Mouse (Mus musculus): ENCODE measurements around the gene Lrrc29. TPM values are rescaled to one million over a fixed set of nuclear protein-coding genes. Genes with fewer than 3 reads are reported as not detected.

Gene Lrrc29
- total and polyA plus RNA-seq, 2 experiments from 2014 or later, result 1.5 to 5.8 TPM

DNA sequence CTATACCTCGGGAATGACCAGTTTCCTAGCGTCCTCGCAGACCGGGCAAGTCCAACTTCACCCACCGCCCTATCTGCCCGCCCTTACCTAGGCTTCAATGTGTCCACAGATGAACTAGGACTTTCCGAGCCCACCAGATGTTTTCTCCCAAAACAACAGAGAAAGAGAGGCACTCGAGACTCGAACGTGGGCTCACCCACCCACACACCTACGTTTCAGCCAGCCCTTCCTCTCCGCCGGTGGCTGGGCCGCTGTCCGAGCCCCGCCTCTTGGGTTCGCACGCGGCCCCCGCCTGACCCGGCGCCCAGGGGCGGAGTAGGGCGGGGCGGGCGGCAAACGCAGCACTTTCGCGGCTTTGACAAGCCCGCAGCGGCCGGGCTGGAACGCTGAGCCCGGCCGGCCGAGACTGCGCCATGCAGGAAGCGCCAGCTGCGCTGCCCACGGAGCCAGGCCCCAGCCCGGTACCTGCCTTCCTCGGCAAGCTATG lies 56.6 kb downstream of the Lrrc29 start, which contains the start of gene Hsf4:
Hsf4 (plus strand) TSS at position 341 of the 487 bp plus-strand sequence.
- peak within 1 kb of the TSS; percentile 56 for H3K4me3 ChIP-seq (ENCODE audit: low read depth, low read length)
- H3K27me3 ChIP-seq (ENCODE audit: control insufficient read depth, insufficient read depth, low read length), result peaks cover 58% of the 10 kb centered on the region
- WGBS, result under 1% methylated on average over 42 of the region's 42 CpGs
- H3K36me3 ChIP-seq (replicated peaks; ENCODE audit: control insufficient read depth, insufficient read depth, low read length), result 0 out of 2 replicates have a peak, but pooled peaks cover 4% of the 10 kb centered on the region
- H3K9me3 ChIP-seq (replicated peaks; ENCODE audit: control insufficient read depth, low read length), result no peaks in the 10 kb centered on the region
- H3K4me2 ChIP-seq (ENCODE audit: low read depth, low read length), result peak within 1 kb of the TSS; percentile 95
- DNase-seq (ENCODE audit: low spot score), result no peak
- H3K27ac ChIP-seq (ENCODE audit: low read depth), result no peak within 1 kb of the TSS
- peak within 1 kb of the TSS; percentile 47 for H3K9ac ChIP-seq (replicated peaks; ENCODE audit: low read depth, low read length)
- ATAC-seq (ENCODE audit: insufficient read depth, low read depth), result peak; percentile 68
- no peak for TF ChIP-seq CTCF (IDR thresholded peaks at IDR 0.05; ENCODE audit: low read depth)
- TF ChIP-seq EP300 (IDR thresholded peaks at IDR 0.05; ENCODE audit: low read depth), result no peak
- peaks cover 20% of the 10 kb centered on the region for H3K4me1 ChIP-seq (ENCODE audit: control insufficient read depth, insufficient read depth)

DNA sequence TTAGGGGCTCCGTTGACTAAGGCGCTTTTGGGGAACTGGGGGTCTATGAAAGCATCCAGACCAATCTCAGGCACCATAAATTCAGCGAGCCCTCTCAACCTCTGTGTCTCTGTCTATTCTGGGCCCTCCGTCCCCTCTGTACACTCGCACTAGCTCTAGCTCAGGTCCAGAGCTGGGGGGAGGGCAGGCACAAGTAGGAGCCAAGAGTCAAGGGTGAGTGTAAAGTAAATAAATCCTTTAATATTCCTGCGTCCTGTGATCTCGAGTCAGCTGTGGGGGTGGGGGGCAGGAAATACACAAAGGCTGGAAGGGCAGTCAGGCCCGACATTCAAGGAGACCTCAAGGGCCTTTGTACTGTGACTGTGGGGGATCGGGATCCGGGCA lies 57.0 kb downstream of the Lrrc29 start:
- Histone ChIP-seq H3K27ac (ENCODE audit: low read depth) (no peak overlapping the region), H3K9ac (replicated peaks; ENCODE audit: low read depth, low read length) (peak overlapping the region; percentile 47), H3K4me1 (ENCODE audit: control insufficient read depth, insufficient read depth) (peaks cover 21% of the 10 kb centered on the region), H3K9me3 (replicated peaks; ENCODE audit: control insufficient read depth, low read length) (no peaks in the 10 kb centered on the region), H3K4me2 (ENCODE audit: low read depth, low read length) (peak overlapping the region; percentile 95), H3K36me3 (replicated peaks; ENCODE audit: control insufficient read depth, insufficient read depth, low read length) (0 out of 2 replicates have a peak, but pooled peaks cover 4% of the 10 kb centered on the region), H3K4me3 (ENCODE audit: low read depth, low read length) (peak overlapping the region; percentile 56), H3K27me3 (ENCODE audit: control insufficient read depth, insufficient read depth, low read length) (peaks cover 54% of the 10 kb centered on the region)
- WGBS, result 2% methylated on average over 10 of the region's 10 CpGs
- 0 out of 2 replicates have a peak, but pooled peaks have one; percentile 16 for ATAC-seq (ENCODE audit: insufficient read depth, low read depth)
- TF ChIP-seq EP300 (IDR thresholded peaks at IDR 0.05; ENCODE audit: low read depth), result no peak
- TF ChIP-seq CTCF (IDR thresholded peaks at IDR 0.05; ENCODE audit: low read depth), result no peak
- DNase-seq (ENCODE audit: low spot score), result no peak

DNA sequence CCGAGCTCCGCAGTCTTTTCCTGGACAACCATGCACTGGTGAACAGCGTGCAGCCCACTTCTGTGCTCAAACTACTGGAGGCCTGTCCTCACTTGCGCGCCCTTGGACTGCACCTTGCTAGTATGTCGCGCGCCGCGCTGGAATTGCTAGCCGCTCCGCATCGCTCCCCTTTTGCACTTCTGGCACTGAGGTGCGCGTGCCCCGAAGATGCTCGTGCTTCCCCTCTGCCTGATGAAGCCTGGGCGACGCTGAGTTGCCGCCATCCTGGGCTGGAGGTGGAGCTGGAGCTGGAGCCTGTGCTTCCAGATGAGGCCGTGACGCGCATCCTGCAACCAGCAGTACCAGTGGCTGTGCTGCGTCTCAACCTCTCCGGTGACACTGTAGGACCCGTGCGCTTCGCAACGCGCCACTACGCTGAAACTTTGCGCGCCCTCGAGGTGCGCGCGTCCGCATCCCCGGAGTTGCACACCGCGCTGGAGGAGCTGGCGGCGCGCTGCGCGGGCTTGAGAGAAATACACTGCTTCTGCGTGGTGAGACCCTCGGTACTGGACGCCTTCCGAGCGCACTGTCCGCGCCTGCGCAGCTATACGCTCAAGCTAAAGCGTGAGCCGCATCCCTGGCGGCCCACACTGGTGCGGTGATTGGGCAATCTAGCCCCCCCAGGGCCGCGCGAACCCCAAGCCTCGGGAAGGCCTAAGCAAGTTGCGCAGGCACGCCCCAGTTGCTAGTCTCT lies 57.6 kb downstream of the Lrrc29 start:
- peak overlapping the region; percentile 56 for H3K4me3 ChIP-seq (ENCODE audit: low read depth, low read length)
- 0 out of 2 replicates have a peak, but pooled peaks cover 4% of the 10 kb centered on the region for H3K36me3 ChIP-seq (replicated peaks; ENCODE audit: control insufficient read depth, insufficient read depth, low read length)
- peaks cover 48% of the 10 kb centered on the region for H3K27me3 ChIP-seq (ENCODE audit: control insufficient read depth, insufficient read depth, low read length)
- peaks cover 24% of the 10 kb centered on the region for H3K4me1 ChIP-seq (ENCODE audit: control insufficient read depth, insufficient read depth)
- peak overlapping the region; percentile 95 for H3K4me2 ChIP-seq (ENCODE audit: low read depth, low read length)
- DNase-seq (ENCODE audit: low spot score) (no peak), ATAC-seq (ENCODE audit: insufficient read depth, low read depth) (peak; percentile 23; the same call in 1 of the 2 replicates)
- H3K9me3 ChIP-seq (replicated peaks; ENCODE audit: control insufficient read depth, low read length), result no peaks in the 10 kb centered on the region
- 5% methylated on average over 65 of the region's 65 CpGs for WGBS
- no peak overlapping the region for H3K27ac ChIP-seq (ENCODE audit: low read depth)
- TF ChIP-seq EP300 (IDR thresholded peaks at IDR 0.05; ENCODE audit: low read depth) (no peak), CTCF (IDR thresholded peaks at IDR 0.05; ENCODE audit: low read depth) (no peak)
- peak overlapping the region; percentile 47 for H3K9ac ChIP-seq (replicated peaks; ENCODE audit: low read depth, low read length)

DNA sequence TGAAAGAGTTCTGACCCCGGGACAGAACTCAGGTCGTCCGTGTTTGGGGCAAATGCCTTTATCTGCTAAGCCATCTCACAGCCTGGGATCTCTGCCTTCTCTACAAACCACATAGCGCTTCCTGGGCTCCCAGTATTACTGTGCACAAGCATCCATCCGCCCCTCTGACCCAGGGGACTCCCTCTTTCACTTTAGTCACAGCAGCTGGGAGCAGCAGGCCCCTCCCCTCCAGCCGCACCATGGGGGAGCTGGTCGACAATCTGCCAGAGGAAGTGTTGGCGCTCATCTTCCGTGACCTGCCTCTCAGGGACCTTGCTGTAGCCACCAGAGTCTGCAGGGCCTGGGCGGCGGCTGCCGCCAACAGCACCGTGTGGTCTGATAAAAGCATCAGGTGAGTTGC lies 59.3 kb downstream of the Lrrc29 start:
- Histone ChIP-seq H3K4me2 (ENCODE audit: low read depth, low read length) (no peak overlapping the region), H3K4me1 (ENCODE audit: control insufficient read depth, insufficient read depth) (peaks cover 24% of the 10 kb centered on the region), H3K27ac (ENCODE audit: low read depth) (no peak overlapping the region), H3K27me3 (ENCODE audit: control insufficient read depth, insufficient read depth, low read length) (peaks cover 32% of the 10 kb centered on the region), H3K9ac (replicated peaks; ENCODE audit: low read depth, low read length) (no peak overlapping the region), H3K36me3 (replicated peaks; ENCODE audit: control insufficient read depth, insufficient read depth, low read length) (0 out of 2 replicates have a peak, but pooled peaks cover 4% of the 10 kb centered on the region), H3K9me3 (replicated peaks; ENCODE audit: control insufficient read depth, low read length) (no peaks in the 10 kb centered on the region), H3K4me3 (ENCODE audit: low read depth, low read length) (no peak overlapping the region)
- no peak for DNase-seq (ENCODE audit: low spot score)
- ATAC-seq (ENCODE audit: insufficient read depth, low read depth), result no peak
- no peak for TF ChIP-seq EP300 (IDR thresholded peaks at IDR 0.05; ENCODE audit: low read depth)
- no peak for TF ChIP-seq CTCF (IDR thresholded peaks at IDR 0.05; ENCODE audit: low read depth)
- WGBS, result 58% methylated on average over 13 of the region's 13 CpGs

DNA sequence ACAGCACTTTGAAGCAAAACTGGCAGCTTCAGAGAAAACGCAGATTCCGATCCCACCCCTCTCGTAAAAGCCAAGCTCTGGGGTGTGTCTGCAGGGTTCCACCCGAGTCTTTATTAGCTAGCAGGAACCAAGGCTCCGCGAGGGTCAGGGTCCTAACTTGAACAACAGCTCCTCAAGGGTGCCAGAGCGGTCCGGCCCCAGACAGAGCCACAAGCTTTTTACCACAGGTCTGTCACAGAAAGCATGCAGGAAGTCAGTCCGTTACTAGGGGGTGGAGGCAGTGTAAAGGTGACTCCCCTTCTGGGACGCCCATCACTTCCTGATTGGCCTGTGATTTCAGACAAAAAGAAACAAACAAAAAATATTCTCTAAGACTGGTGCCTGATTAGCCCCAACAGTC lies 61.0 kb downstream of the Lrrc29 start:
- Histone ChIP-seq H3K9me3 (replicated peaks; ENCODE audit: control insufficient read depth, low read length) (no peaks in the 10 kb centered on the region), H3K4me2 (ENCODE audit: low read depth, low read length) (peak overlapping the region; percentile 94), H3K36me3 (replicated peaks; ENCODE audit: control insufficient read depth, insufficient read depth, low read length) (0 out of 2 replicates have a peak, but pooled peaks cover 4% of the 10 kb centered on the region), H3K4me3 (ENCODE audit: low read depth, low read length) (peak overlapping the region; percentile 74), H3K4me1 (ENCODE audit: control insufficient read depth, insufficient read depth) (peaks cover 19% of the 10 kb centered on the region), H3K27me3 (ENCODE audit: control insufficient read depth, insufficient read depth, low read length) (peaks cover 16% of the 10 kb centered on the region), H3K9ac (replicated peaks; ENCODE audit: low read depth, low read length) (peak overlapping the region; percentile 55), H3K27ac (ENCODE audit: low read depth) (no peak overlapping the region)
- WGBS, result 17% methylated on average over 10 of the region's 10 CpGs
- ATAC-seq (ENCODE audit: insufficient read depth, low read depth) (no peak), DNase-seq (ENCODE audit: low spot score) (no peak)
- no peak for TF ChIP-seq CTCF (IDR thresholded peaks at IDR 0.05; ENCODE audit: low read depth)
- no peak for TF ChIP-seq EP300 (IDR thresholded peaks at IDR 0.05; ENCODE audit: low read depth)

All from heart, postnatal 0 days (tissue).